Comparison of ENCODE assay signal across 16 mouse cellular contexts in the genomic region with DNA sequence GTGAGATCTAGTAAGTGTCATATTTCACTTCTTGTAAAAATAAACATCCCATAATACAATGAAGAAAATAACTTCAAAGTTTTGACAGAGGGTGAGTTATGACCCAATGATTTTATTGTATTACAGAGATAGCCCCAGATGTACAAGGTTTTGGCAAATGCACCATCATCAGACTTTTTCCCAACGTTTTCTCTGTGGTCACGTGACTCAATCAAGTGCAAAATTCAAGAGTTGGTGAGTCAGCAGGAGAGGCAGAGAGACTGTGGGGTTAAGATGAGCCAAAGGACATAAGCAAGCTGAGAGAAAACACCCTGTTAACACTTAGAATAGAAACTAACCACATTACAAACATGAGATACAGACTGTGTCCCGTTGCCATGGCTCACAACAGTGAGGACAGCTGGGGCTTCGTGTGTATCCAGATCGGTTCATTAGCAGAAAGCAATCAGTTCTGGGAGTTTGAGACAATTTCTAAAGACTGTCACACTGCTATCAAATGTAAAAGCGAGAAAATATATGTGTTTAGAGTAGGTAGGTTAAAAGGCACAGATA.
A peak's percentile ranks its signal among the peaks of the same experiment; 100 is the strongest.
DNase-seq lines count a peak whose midpoint lies in the region; ATAC-seq and TF ChIP-seq lines count a peak whose summit lies in the region.
"Had no signal": no experiment of that assay in that cellular context is flagged by ENCODE, and none has a peak within 500 bp of the region (broad histone marks: within the 10 kb centered on the region; RNA-seq: fewer than 3 reads in every experiment).

No protein-coding gene starts in this region.

- DNase-seq in forebrain, postnatal 0 days: peak; percentile 63
- DNase-seq in 416B (ENCODE audit: low read depth): peak; percentile 28
- DNase-seq in adipocyte (ENCODE audit: low spot score): peak; percentile 9
- DNase-seq in layer of hippocampus, postnatal 10 days (ENCODE audit: low spot score in 2 of 2): peak; percentile 20 to 28
- DNase-seq in kidney, adult 18-20 months: no peak
- DNase-seq: adrenal gland, postnatal 25 days; cerebellum, postnatal 10 days; kidney, postnatal 10 days; thymus, postnatal 4 days had no signal

- no peak overlapping the region for H3K4me3 ChIP-seq in forebrain, postnatal 0 days (ENCODE audit: low read depth, low read length)
- no peak overlapping the region for H3K4me3 ChIP-seq in forebrain, embryonic 13.5 days
- H3K4me3 ChIP-seq in kidney, embryonic 16.5 days (ENCODE audit: low read length): no peak overlapping the region
- H3K4me3 ChIP-seq: hindbrain, embryonic 13.5 days; left cerebral cortex, adult 2 months; liver, embryonic 12.5 days; lung, embryonic 15.5 days had no signal

- H3K27me3 ChIP-seq in forebrain, postnatal 0 days (ENCODE audit: insufficient read depth, low read length): no peaks in the 10 kb centered on the region
- H3K27me3 ChIP-seq in forebrain, embryonic 13.5 days: no peaks in the 10 kb centered on the region
- no peaks in the 10 kb centered on the region for H3K27me3 ChIP-seq in kidney, embryonic 16.5 days (ENCODE audit: insufficient read depth, low read length)
- H3K27me3 ChIP-seq: hindbrain, embryonic 13.5 days; liver, embryonic 12.5 days; lung, embryonic 15.5 days had no signal

- ATAC-seq in forebrain, postnatal 0 days: peak; percentile 93
- no peak for ATAC-seq in forebrain, embryonic 13.5 days
- ATAC-seq in kidney, embryonic 16.5 days (ENCODE audit: low FRiP score, low TSS enrichment): no peak
- ATAC-seq: liver, embryonic 12.5 days; midbrain, embryonic 16.5 days had no signal

- no peak overlapping the region for H3K27ac ChIP-seq in forebrain, postnatal 0 days (ENCODE audit: low read depth, low read length)
- no peak overlapping the region for H3K27ac ChIP-seq in forebrain, embryonic 13.5 days
- no peak overlapping the region for H3K27ac ChIP-seq in kidney, embryonic 16.5 days (ENCODE audit: low read length)
- H3K27ac ChIP-seq: hindbrain, embryonic 13.5 days; left cerebral cortex, adult 2 months; liver, embryonic 12.5 days; lung, embryonic 15.5 days had no signal

- 54% methylated on average over 6 of the region's 6 CpGs for WGBS in forebrain, postnatal 0 days
- 81% methylated on average over 6 of the region's 6 CpGs for WGBS in forebrain, embryonic 13.5 days
- 79% methylated on average over 6 of the region's 6 CpGs for WGBS in kidney, embryonic 16.5 days

- no peaks in the 10 kb centered on the region for H3K9me3 ChIP-seq in forebrain, postnatal 0 days (ENCODE audit: low read length)
- no peaks in the 10 kb centered on the region for H3K9me3 ChIP-seq in forebrain, embryonic 13.5 days (replicated peaks)
- H3K9me3 ChIP-seq in kidney, embryonic 16.5 days (ENCODE audit: low read length): no peaks in the 10 kb centered on the region
- H3K9me3 ChIP-seq: hindbrain, embryonic 13.5 days; liver, embryonic 12.5 days; lung, embryonic 15.5 days had no signal

- no peak overlapping the region for H3K4me2 ChIP-seq in forebrain, postnatal 0 days (ENCODE audit: low read depth)
- H3K4me2 ChIP-seq in forebrain, embryonic 13.5 days: no peak overlapping the region
- H3K4me2 ChIP-seq in kidney, embryonic 16.5 days (replicated peaks; ENCODE audit: low read depth, low read length): no peak overlapping the region
- H3K4me2 ChIP-seq: hindbrain, embryonic 13.5 days; liver, embryonic 12.5 days; lung, embryonic 15.5 days had no signal

- no peaks in the 10 kb centered on the region for H3K36me3 ChIP-seq in forebrain, postnatal 0 days (ENCODE audit: insufficient read depth)
- no peaks in the 10 kb centered on the region for H3K36me3 ChIP-seq in forebrain, embryonic 13.5 days (ENCODE audit: poor library complexity, severe bottlenecking)
- H3K36me3 ChIP-seq in kidney, embryonic 16.5 days (ENCODE audit: insufficient read depth, low read length): no peaks in the 10 kb centered on the region
- H3K36me3 ChIP-seq: hindbrain, embryonic 13.5 days; liver, embryonic 12.5 days; lung, embryonic 15.5 days had no signal

- no peak for TF ChIP-seq CTCF in forebrain, postnatal 0 days (IDR thresholded peaks at IDR 0.05; ENCODE audit: low read depth)

- H3K4me1 ChIP-seq in forebrain, postnatal 0 days (ENCODE audit: insufficient read depth): no peaks in the 10 kb centered on the region
- H3K4me1 ChIP-seq in forebrain, embryonic 13.5 days: peaks cover 5% of the 10 kb centered on the region
- no peaks in the 10 kb centered on the region for H3K4me1 ChIP-seq in kidney, embryonic 16.5 days (ENCODE audit: insufficient read depth, low read length)
- H3K4me1 ChIP-seq: hindbrain, embryonic 13.5 days; liver, embryonic 12.5 days; lung, embryonic 15.5 days had no signal

- no peak overlapping the region for H3K9ac ChIP-seq in forebrain, postnatal 0 days
- no peak overlapping the region for H3K9ac ChIP-seq in forebrain, embryonic 13.5 days
- H3K9ac ChIP-seq in kidney, embryonic 16.5 days (replicated peaks; ENCODE audit: low read length): no peak overlapping the region
- H3K9ac ChIP-seq: hindbrain, embryonic 13.5 days; liver, embryonic 12.5 days; lung, embryonic 15.5 days had no signal
